Mouse (Mus musculus) bone marrow, adult 2 months (tissue): ENCODE measurements around the gene Med26.

Experiments used
- CTCF ChIP-seq: fragments of 200-500 bp; IDR thresholded peaks from 2 replicates; pipeline ENCODE4 v1.5.1; 2011; ENCODE audit warnings: low read length, control low read depth; ENCODE audit not compliant: control insufficient read depth, insufficient read depth
- POLR2A ChIP-seq: fragments of 200-500 bp; IDR thresholded peaks from 2 replicates; pipeline ENCODE4 v1.6.1; 2011; ENCODE audit warnings: low read depth, mild to moderate bottlenecking, control low read depth, low read length, borderline replicate concordance; ENCODE audit not compliant: control insufficient read depth

GRCm38 (mm10) chr8:72572507-72572906 is 24.4 kb upstream of the Med26 start:
- no peak for TF ChIP-seq CTCF
- no peak for TF ChIP-seq POLR2A
